Mouse (Mus musculus): ENCODE results near the gene Pir.

GRCm38 (mm10) chrX:164330766-164331165 lies 61.6 kb downstream of the Pir start:
- no peak for TF ChIP-seq CTCF (IDR thresholded peaks at IDR 0.05; ENCODE audit: low read depth, low read length)
- no peak for TF ChIP-seq EP300 (IDR thresholded peaks at IDR 0.05; ENCODE audit: insufficient read depth, low read depth, low read length)
- no peak for TF ChIP-seq POLR2A (IDR thresholded peaks at IDR 0.05; ENCODE audit: insufficient read depth, low read length)
